Mouse (Mus musculus) ES-Bruce4 (cell line): ENCODE data around the gene Bpifc.

Experiments
- CTCF ChIP-seq: IDR thresholded peaks from one replicate; pipeline ENCODE4 v1.8.1; 2011; ENCODE audit warnings: low read depth, low read length
- EP300 ChIP-seq: IDR thresholded peaks from 2 replicates; pipeline ENCODE4 v1.6.1; 2011; ENCODE audit warnings: low read depth, low read length; ENCODE audit not compliant: insufficient read depth
- POLR2A ChIP-seq: IDR thresholded peaks from one replicate; pipeline ENCODE4 v1.8.1; 2011; ENCODE audit warnings: low read length; ENCODE audit not compliant: insufficient read depth

GRCm38 (mm10) chr10:86011172-86011571, 523 bp downstream of the Bpifc start:
- TF ChIP-seq CTCF: no peak
- TF ChIP-seq POLR2A: no peak
- TF ChIP-seq EP300: no peak
